Mouse (Mus musculus) forelimb bud, embryonic 11.5 days (tissue): Measurements from ENCODE around the gene Pcolce.
A peak's percentile ranks its signal among the peaks of the same experiment; 100 is the strongest.
"Not testable (repeated sequence)": the region's sequence is repeated elsewhere in the genome, so short reads cannot be mapped to it uniquely, and the experiment has no call there.

Source experiments
- DNase-seq: peaks from one replicate; pipeline ENCODE4 v3.0.0-alpha.2; 2012; ENCODE audit warnings: low read depth, low spot score

The Pcolce gene

GRCm38 (mm10) chr5:137629906-137630545 lies 16.4 kb upstream of the Pcolce start:
- DNase-seq, result no peak

GRCm38 (mm10) chr5:137629306-137629721 lies 15.7 kb upstream of the Pcolce start:
- DNase-seq, result peak; percentile 38

- DNase-seq, result peak; percentile 100
These were observed 15.1 kb upstream of the Pcolce start, which contains the start of the genes Fbxo24, Lrch4 and Gm20605 for GRCm38 (mm10) chr5:137628498-137629305. Gene Fbxo24 (minus strand): TSS chr5:137629002. Gene Lrch4 (plus strand): TSS chr5:137629121. Gene Gm20605 (plus strand): TSS chr5:137629175.

GRCm38 (mm10) chr5:137627991-137628390 lies 14.4 kb upstream of the Pcolce start:
- no peak for DNase-seq

GRCm38 (mm10) chr5:137623937-137624530 lies 10.4 kb upstream of the Pcolce start:
- no peak for DNase-seq

- no peak for DNase-seq
These were observed 1.8 kb upstream of the Pcolce start for GRCm38 (mm10) chr5:137615347-137615746.

GRCm38 (mm10) chr5:137614921-137615320 lies 1.3 kb upstream of the Pcolce start:
- DNase-seq, result not testable (repeated sequence)

GRCm38 (mm10) chr5:137613076-137613475 lies 508 bp downstream of the Pcolce start:
- no peak for DNase-seq

GRCm38 (mm10) chr5:137611245-137611602 lies 2.4 kb downstream of the Pcolce start:
- DNase-seq, result peak; percentile 77

- DNase-seq, result peak; percentile 96
These were observed 2.9 kb downstream of the Pcolce start for GRCm38 (mm10) chr5:137610548-137611244.

GRCm38 (mm10) chr5:137610056-137610455 lies 3.5 kb downstream of the Pcolce start:
- no peak for DNase-seq

- no peak for DNase-seq
These were observed 4.3 kb downstream of the Pcolce start for GRCm38 (mm10) chr5:137609292-137609691.

GRCm38 (mm10) chr5:137608654-137609190 lies 4.9 kb downstream of the Pcolce start:
- no peak for DNase-seq

- no peak for DNase-seq
These were observed 5.5 kb downstream of the Pcolce start for GRCm38 (mm10) chr5:137607860-137608653.

GRCm38 (mm10) chr5:137601365-137601729 lies 12.2 kb downstream of the Pcolce start:
- DNase-seq, result peak; percentile 33

GRCm38 (mm10) chr5:137600619-137601364 lies 12.8 kb downstream of the Pcolce start, which contains the start of gene Mospd3:
Gene Mospd3 (minus strand): TSS chr5:137601058.
- DNase-seq, result peak; percentile 98

GRCm38 (mm10) chr5:137600281-137600618 lies 13.3 kb downstream of the Pcolce start:
- DNase-seq, result no peak

GRCm38 (mm10) chr5:137599600-137599999 lies 14.0 kb downstream of the Pcolce start:
- no peak for DNase-seq

- no peak for DNase-seq
These were observed 15.3 kb downstream of the Pcolce start for GRCm38 (mm10) chr5:137598100-137598826.
